Mouse (Mus musculus) lung, embryonic 15.5 days (tissue): ENCODE measurements around the gene Kcnh7. TPM values are rescaled to one million over a fixed set of nuclear protein-coding genes. Genes with fewer than 3 reads are reported as not detected.

Source experiments
- ATAC-seq: fragments of 200-750 bp; cut with Nextera tagmentation; 2 replicates; pipeline ENCODE4 v1.8.0; 2017; ENCODE audit warnings: moderate number of reproducible peaks, borderline replicate concordance; ENCODE audit not compliant: low FRiP score, low TSS enrichment; ENCODE audit errors: extremely low read depth
- H3K27ac ChIP-seq: fragments of 300-500 bp; sonication (generic); 2 replicates; pipeline ENCODE4 v1.5.1; 2015; ENCODE audit warnings: moderate library complexity, mild to moderate bottlenecking, inconsistent platforms
- H3K27me3 ChIP-seq: fragments of 300-500 bp; sonication (generic); 2 replicates; pipeline ENCODE4 v1.6.1; 2015; ENCODE audit warnings: inconsistent platforms
- H3K36me3 ChIP-seq: fragments of 300-500 bp; sonication (generic); 2 replicates; pipeline ENCODE4 v1.6.1; 2015; ENCODE audit warnings: inconsistent platforms
- H3K4me1 ChIP-seq: fragments of 300-500 bp; sonication (generic); 2 replicates; pipeline ENCODE4 v1.6.1; 2015; ENCODE audit warnings: inconsistent platforms
- H3K4me2 ChIP-seq: fragments of 300-500 bp; sonication (generic); 2 replicates; pipeline ENCODE4 v1.6.1; 2015; ENCODE audit warnings: inconsistent platforms, mild to moderate bottlenecking, moderate library complexity
- H3K4me3 ChIP-seq: fragments of 300-500 bp; sonication (generic); 2 replicates; pipeline ENCODE4 v1.5.1; 2015; ENCODE audit warnings: mild to moderate bottlenecking, inconsistent platforms
- H3K9ac ChIP-seq: fragments of 300-500 bp; sonication (generic); 2 replicates; pipeline ENCODE4 v1.6.1; 2015; ENCODE audit warnings: inconsistent platforms
- H3K9me3 ChIP-seq: fragments of 300-500 bp; sonication (generic); 2 replicates; pipeline ENCODE4 v1.6.1; 2016; ENCODE audit warnings: inconsistent platforms
- WGBS: fragments of 180-500 bp; shearing (Covaris S2); methylation state at CpG from one replicate; pipeline ENCODE4 v1.1.7; 2015; 5-methylcytosine and 5-hydroxymethylcytosine counted together
- polyA plus RNA-seq: library from polyadenylated mRNA; unstranded; fragments of >200 nt; fragmentation: Nextera tagmentation; extraction: Ambion mirVana; gene quantifications from 2 replicates; pipeline ENCODE4 v1.2.1, GENCODE M21; 2015

Kcnh7 gene
- polyA plus RNA-seq, 1 experiment from 2014 or later: 0.25 TPM

DNA sequence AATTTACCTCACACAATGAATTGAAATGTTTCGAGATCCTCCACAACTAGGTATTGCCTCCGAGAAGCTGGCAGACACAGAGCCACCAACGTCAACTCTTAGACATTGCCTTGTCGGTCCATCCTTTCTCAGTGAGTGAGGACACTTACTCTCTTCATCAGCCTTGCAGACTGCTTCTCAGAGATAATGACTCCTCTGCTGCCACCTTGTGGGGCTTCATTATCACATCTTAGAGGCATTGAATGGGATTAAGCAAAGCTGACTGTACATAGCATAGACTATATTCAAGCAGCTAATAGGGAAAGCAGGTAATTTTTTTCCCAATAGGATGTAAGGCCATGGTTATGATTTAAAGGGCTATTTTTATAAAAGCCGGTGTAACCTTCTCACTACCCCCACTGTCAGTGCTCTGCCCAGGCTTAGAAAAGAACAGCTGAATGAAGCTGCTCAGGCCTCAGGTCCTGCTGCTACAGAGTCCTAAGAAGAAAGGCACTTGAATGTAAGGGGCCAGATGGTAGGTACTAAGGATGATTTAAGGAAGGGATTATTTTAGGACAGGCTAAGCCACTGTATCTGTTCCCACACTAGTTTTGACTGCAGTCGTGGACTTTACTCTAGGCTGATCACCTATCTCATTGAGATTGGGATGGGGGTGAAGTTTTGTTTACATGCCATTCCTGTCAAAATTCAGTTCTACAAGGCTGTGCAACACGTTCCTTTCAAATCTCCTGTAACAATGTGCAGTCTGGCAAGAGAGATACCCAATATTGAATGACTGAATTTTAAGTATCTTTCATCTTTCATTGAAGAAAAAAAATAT lies 529.4 kb downstream of the Kcnh7 start:
- Histone ChIP-seq H3K27me3 (no peaks in the 10 kb centered on the region), H3K9me3 (no peaks in the 10 kb centered on the region), H3K27ac (no peak overlapping the region), H3K4me1 (no peaks in the 10 kb centered on the region), H3K9ac (no peak overlapping the region), H3K4me3 (no peak overlapping the region), H3K36me3 (no peaks in the 10 kb centered on the region), H3K4me2 (no peak overlapping the region)
- no peak for ATAC-seq
- WGBS: 38% methylated on average over 7 of the region's 7 CpGs

- no peak overlapping the region for H3K4me2 ChIP-seq
- WGBS: 68% methylated on average over 4 of the region's 4 CpGs
- no peak for ATAC-seq
- H3K27ac ChIP-seq: no peak overlapping the region
- no peaks in the 10 kb centered on the region for H3K36me3 ChIP-seq
- H3K4me1 ChIP-seq: no peaks in the 10 kb centered on the region
- H3K27me3 ChIP-seq: no peaks in the 10 kb centered on the region
- H3K4me3 ChIP-seq: no peak overlapping the region
- H3K9ac ChIP-seq: no peak overlapping the region
- no peaks in the 10 kb centered on the region for H3K9me3 ChIP-seq
These were observed 531.6 kb downstream of the Kcnh7 start for GRCm38 (mm10) chr2:62652466-62652865.

GRCm38 (mm10) chr2:62651890-62652289 lies 532.2 kb downstream of the Kcnh7 start:
- WGBS: 49% methylated on average over 4 of the region's 4 CpGs
- Histone ChIP-seq H3K4me3 (no peak overlapping the region), H3K36me3 (no peaks in the 10 kb centered on the region), H3K27me3 (no peaks in the 10 kb centered on the region), H3K9ac (no peak overlapping the region), H3K4me2 (no peak overlapping the region), H3K27ac (no peak overlapping the region), H3K9me3 (no peaks in the 10 kb centered on the region), H3K4me1 (no peaks in the 10 kb centered on the region)
- no peak for ATAC-seq

GRCm38 (mm10) chr2:62646671-62647289 lies 537.3 kb downstream of the Kcnh7 start:
- 23% methylated on average over 6 of the region's 6 CpGs for WGBS

DNA sequence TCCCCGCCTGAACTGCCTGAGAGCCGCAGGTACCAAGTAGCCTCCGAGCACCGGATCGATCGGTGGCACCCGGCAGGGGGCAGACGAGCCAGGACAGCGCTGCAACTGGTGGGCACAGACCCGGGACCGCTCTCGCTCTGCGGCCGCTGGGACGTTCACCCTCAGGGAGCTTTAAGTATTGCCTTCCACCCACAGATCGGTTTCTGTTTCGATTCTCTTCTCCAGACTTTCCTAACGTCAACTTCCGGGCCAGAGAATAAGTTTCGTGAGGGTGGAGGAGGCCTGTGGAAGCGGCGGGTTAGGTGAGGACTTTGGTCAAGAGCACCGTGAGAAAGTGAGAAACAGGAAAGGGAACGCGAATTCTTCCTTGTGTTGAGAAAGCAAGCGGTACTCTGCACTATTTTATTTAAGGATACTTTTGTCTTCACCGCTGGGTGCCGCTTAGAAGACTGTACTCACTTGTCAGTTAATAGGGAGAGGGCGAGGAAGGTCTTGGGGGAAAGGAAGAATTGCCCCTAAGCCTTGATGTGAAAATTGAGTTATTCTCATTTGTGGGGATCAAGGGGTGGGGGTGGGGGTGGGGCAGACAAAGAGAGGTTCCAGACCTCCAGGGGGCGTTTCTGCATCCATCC lies 538.0 kb downstream of the Kcnh7 start, which contains the start of gene Ifih1:
Ifih1 (minus strand) TSS at position 242 of the 632 bp plus-strand sequence.
- H3K9me3 ChIP-seq: no peaks in the 10 kb centered on the region
- H3K4me1 ChIP-seq: peaks cover 6% of the 10 kb centered on the region; the same call in 1 of the 2 replicates
- H3K4me3 ChIP-seq: peak within 1 kb of the TSS; percentile 63
- H3K27ac ChIP-seq: peak within 1 kb of the TSS; percentile 47
- peak within 1 kb of the TSS; percentile 50 for H3K9ac ChIP-seq
- peak within 1 kb of the TSS; percentile 78 for H3K4me2 ChIP-seq
- ATAC-seq: peak; percentile 86
- WGBS: under 1% methylated on average over 30 of the region's 30 CpGs
- no peaks in the 10 kb centered on the region for H3K36me3 ChIP-seq
- no peaks in the 10 kb centered on the region for H3K27me3 ChIP-seq

More at GRCm38 (mm10) chr2:62646671-62647289, 537.3 kb downstream of the Kcnh7 start:
- Histone ChIP-seq H3K4me1 (peaks cover 6% of the 10 kb centered on the region; the same call in 1 of the 2 replicates), H3K9me3 (no peaks in the 10 kb centered on the region), H3K4me3 (peak overlapping the region; percentile 63), H3K4me2 (peak overlapping the region; percentile 78), H3K9ac (peak overlapping the region; percentile 50; the same call in 1 of the 2 replicates), H3K27me3 (no peaks in the 10 kb centered on the region), H3K36me3 (no peaks in the 10 kb centered on the region), H3K27ac (no peak overlapping the region)
- ATAC-seq: no peak

DNA sequence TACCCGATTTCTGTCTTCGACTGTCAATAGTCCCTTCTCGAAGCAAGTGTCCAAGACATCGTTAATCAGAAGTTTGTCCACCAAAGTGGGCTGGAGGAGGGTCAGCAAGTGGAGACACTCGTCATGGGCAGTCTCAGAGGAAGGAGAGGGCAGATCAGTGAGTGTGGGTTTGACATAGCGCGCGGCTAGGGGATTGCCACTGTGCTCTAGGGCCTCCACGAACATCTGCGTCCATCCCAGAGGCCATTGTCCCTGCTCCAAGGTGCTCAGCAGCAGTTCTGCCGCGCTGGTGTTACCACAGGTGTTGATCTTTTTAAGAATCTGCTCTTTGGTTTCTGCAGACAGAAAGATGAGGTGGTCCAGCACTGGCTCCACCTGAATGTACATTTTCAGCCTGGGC lies 538.6 kb downstream of the Kcnh7 start:
- H3K27ac ChIP-seq: no peak overlapping the region
- peak; percentile 39; the same call in 1 of the 2 replicates for ATAC-seq

DNA sequence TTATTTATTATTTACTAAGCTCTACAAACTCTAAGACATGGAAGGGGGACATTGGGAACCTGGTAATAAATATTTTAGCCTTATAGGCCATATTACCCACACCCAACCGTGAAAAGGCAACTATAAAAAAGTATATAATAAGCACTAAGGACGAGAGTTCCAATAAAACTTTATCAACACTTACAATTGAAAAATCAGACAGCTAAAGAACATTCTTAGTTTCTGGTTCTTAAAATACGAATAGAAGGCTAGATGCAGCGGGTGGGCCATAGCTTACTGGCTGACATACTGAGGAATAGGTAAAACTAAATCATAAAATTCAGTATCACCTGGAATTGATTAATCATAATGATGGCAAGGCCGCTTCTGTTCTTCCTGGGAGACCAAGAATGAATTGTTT lies 539.2 kb downstream of the Kcnh7 start:
- H3K9ac ChIP-seq: no peak overlapping the region
- no peak for ATAC-seq
- no peaks in the 10 kb centered on the region for H3K9me3 ChIP-seq
- H3K27ac ChIP-seq: no peak overlapping the region
- 93% methylated on average over 5 of the region's 5 CpGs for WGBS
- H3K36me3 ChIP-seq: no peaks in the 10 kb centered on the region
- no peak overlapping the region; the same call in 1 of the 2 replicates for H3K4me3 ChIP-seq
- no peaks in the 10 kb centered on the region for H3K27me3 ChIP-seq
- no peak overlapping the region for H3K4me2 ChIP-seq
- H3K4me1 ChIP-seq: peaks cover 6% of the 10 kb centered on the region; the same call in 1 of the 2 replicates

More for the DNA sequence above, 538.6 kb downstream of the Kcnh7 start:
- Histone ChIP-seq H3K4me3 (peak overlapping the region; percentile 63), H3K9ac (peak overlapping the region; percentile 50), H3K9me3 (no peaks in the 10 kb centered on the region), H3K4me1 (peaks cover 6% of the 10 kb centered on the region; the same call in 1 of the 2 replicates), H3K36me3 (no peaks in the 10 kb centered on the region), H3K4me2 (peak overlapping the region; percentile 78), H3K27me3 (no peaks in the 10 kb centered on the region)
- 37% methylated on average over 12 of the region's 12 CpGs for WGBS
